Mouse (Mus musculus) olfactory bulb, adult 2 months (tissue): ENCODE measurements at regions not wholly inside any gene's neighbourhood (a gene's known extent, or its start where the extent isn't known, plus 50 kb on each side); places are given as distances from the start of the nearest gene placed in this dataset.
"Not testable (repeated sequence)": the region's sequence is repeated elsewhere in the genome, so short reads cannot be mapped to it uniquely, and the experiment has no call there.

Experiments
- CTCF ChIP-seq: fragments of 200-500 bp; IDR thresholded peaks from 2 replicates; pipeline ENCODE4 v1.5.1; 2012; ENCODE audit warnings: low read depth, mild to moderate bottlenecking, low read length, moderate library complexity; ENCODE audit not compliant: insufficient read depth
- POLR2A ChIP-seq: fragments of 200-500 bp; IDR thresholded peaks from 2 replicates; pipeline ENCODE4 v1.6.1; 2012; ENCODE audit warnings: mild to moderate bottlenecking, low read depth, low read length, moderate library complexity; ENCODE audit not compliant: insufficient read depth

GRCm38 (mm10) chr7:60728108-60728721 is 588.2 kb upstream of the Snrpn start:
- TF ChIP-seq CTCF, POLR2A: not testable (repeated sequence)
